Mouse (Mus musculus): Measurements from ENCODE around the gene Tnrc6a.

The Tnrc6a gene

DNA sequence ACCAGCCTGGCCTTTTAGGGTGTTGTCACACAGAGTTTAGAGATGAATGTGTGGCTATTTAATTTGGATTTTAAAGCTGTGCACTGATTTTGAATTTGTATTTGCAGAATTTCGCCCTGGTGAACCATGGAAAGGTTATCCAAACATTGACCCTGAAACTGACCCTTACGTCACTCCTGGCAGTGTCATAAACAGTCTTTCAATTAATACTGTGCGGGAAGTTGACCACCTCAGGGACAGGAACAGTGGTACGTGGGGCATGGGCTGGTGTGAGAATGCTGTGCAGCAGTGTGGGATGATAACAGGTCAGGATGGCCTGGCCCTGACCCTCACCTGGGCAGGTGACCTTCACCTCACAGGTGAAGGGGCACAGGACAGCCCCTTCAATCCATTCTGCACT is 63.6 kb downstream of the Tnrc6a start:
- DNase-seq (ENCODE audit: inconsistent age in 2 of 2, low spot score in 1 of 2) = peak in 1 of 2 experiments; percentile 40

- DNase-seq (ENCODE audit: inconsistent age in 2 of 2, low spot score in 1 of 2) = no peak
Observed at GRCm38 (mm10) chr7:123188462-123188861, 64.8 kb downstream of the Tnrc6a start.

GRCm38 (mm10) chr7:123189762-123190161 is 66.1 kb downstream of the Tnrc6a start:
- DNase-seq (ENCODE audit: inconsistent age in 2 of 2, low spot score in 1 of 2) = no peak

DNA sequence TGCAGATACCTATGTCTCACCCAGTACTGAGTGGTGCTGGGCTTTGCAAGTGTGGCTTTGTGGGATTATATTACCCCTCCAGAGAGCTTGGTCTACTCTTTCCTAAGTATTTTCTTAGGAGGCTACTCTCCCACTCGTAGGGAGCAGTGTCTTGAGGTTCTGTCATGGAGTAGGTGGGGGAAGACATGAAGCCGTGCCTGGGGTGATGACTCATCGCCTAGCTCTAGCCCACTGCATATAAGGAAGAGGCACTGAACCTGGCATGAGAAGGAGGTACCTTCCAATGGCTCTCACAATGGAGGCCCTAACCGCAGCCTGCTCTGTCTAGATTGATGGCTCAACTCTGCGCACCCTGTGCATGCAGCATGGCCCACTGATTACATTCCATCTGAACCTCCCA is 68.0 kb downstream of the Tnrc6a start:
- no peak for DNase-seq (ENCODE audit: inconsistent age in 2 of 2, low spot score in 1 of 2)

DNA sequence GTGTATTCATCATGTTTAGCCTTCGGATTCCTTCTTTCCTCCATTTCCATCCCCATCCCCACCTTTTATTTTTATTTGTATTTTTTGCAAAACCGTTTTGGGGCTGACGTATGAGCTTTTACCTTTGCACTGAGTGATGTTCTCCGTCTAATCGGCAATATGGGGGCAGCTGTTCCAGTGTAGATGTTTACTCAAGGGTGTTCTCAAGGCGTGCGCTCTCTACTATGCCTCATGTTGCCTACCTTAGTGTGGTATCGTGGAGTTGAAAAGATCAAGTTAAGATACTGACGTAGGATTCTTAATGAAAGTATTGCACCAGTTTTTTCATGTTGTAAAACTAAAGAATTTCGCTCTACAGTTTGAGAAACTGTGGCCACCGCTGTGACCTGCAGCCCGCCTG is 69.5 kb downstream of the Tnrc6a start:
- DNase-seq (ENCODE audit: inconsistent age in 2 of 2, low spot score in 1 of 2) = no peak

DNA sequence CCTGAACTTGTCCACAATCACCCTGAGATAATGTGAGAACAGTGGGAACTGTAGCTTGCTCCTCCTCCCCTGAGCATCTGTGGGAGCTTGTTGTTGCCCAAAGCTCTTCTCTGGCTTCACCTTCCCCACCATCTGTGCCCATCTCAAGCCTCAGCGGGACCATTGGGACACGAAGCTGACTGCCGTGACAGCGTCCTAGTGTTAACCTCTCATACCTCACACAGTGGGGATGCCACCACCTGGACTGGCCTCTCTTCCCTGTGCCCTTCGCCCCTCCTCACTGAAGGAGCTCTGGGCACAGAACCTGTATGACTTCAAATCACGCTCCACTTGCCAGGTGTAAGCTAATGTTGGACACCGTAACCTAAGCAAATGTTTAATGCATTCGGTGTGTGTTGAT is 71.0 kb downstream of the Tnrc6a start:
- DNase-seq (ENCODE audit: inconsistent age in 2 of 2, low spot score in 1 of 2) = no peak

DNA sequence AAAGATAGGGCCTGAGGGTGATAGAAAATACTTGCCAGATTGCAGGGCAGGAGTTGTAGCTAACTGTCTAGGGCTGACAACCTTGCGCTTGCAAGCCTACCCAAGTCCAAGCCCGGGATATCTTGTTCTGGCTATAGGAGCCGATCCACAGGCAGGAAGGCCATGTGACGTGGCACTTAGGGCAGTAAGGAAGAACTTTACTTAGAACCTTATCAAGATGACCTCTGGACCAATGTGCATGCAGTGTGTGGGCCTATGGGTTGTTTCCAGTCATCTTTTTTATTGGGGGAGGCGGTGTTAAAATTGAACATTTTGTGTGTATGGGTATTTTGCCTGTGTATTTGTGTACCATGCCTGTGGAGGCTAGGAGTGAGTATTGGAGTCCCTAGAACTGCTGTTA is 72.7 kb downstream of the Tnrc6a start:
- DNase-seq (ENCODE audit: inconsistent age in 2 of 2, low spot score in 1 of 2) = no peak

DNA sequence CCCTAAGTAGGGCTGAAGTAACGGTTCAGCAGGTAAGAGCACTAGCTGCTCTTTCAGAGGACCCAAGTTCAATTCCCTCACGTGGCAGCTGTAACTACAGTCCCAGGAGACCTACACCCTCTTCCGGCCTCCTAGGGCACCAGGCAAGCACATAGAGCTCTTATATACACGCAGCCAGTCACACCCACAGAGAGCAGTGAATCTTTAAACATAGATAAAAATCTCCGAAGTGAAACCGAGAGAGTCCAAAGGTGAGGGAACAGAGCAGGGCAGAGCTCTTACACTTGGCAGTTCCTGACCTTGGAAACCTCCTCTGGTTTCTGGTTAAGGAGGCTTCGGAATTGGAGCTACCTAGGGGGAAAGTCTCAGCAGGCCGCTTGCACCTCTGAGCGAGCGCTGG is 75.0 kb downstream of the Tnrc6a start:
- no peak for DNase-seq (ENCODE audit: inconsistent age in 2 of 2, low spot score in 1 of 2)

DNA sequence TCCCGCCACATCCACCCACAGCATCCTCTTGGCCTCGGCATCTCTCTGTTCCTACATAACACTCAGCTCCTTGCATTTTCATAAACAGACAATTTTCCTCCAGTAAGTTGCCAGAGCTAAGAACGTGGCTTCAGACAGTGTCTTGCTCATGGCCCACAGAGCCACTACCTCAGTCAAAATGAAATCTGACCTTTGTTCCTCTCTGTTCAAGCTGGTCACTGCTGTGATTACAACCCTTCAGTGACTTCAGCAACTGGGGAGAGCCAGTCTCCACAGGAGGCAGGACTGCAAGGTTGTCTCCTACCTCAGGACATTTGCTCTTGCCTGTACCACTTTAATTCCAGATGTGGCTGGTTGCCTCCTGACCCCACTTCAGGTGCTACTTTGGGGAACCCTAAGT is 75.5 kb downstream of the Tnrc6a start:
- no peak for DNase-seq (ENCODE audit: inconsistent age in 2 of 2, low spot score in 1 of 2)

DNA sequence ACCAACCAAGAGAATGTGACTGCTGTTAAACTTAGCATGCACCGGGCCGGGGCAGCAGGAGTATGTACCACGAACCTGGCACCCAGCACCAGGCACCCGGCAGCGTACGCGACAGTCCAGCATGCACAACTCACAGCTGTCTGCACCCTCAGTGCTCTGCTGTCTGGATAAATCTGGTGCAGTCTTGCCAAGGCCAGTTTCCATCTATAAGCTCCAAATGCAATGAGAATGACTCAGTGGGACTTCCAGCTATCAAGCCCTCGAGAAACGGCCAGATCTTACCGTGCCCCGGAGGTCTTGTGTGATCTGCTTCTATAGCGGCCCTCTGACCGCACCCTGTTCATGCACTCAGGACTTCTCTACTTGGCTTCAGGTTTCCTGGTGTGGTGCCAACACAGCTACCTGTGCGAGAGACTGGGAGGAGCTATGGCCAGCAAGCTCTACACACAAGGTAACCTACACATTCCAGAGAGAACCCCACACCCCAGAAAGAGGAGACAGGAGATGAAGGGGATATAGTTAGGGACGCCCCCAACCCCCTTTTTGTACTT is 76.0 kb downstream of the Tnrc6a start:
- no peak for DNase-seq (ENCODE audit: inconsistent age in 2 of 2, low spot score in 1 of 2)

DNA sequence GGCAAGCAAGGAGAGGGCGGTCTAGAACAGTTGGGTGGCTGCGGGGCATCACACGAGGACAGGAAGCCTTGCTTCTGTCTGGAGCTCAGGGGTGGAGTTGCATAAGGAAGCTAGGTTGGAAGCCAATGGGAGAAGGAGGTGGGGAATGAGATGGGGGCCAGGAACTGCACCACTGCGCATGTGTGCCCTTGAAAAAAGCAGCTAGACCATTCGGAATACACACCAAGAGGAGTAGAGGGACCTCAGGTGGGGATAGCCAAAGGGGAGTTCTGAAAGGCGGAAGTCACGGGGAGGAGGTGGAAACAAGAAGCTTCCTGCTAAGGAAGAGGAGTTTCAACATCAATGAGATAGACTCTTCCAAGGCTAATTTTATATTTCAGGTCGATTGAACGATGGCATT is 77.0 kb downstream of the Tnrc6a start:
- no peak for DNase-seq (ENCODE audit: inconsistent age in 2 of 2, low spot score in 1 of 2)

DNA sequence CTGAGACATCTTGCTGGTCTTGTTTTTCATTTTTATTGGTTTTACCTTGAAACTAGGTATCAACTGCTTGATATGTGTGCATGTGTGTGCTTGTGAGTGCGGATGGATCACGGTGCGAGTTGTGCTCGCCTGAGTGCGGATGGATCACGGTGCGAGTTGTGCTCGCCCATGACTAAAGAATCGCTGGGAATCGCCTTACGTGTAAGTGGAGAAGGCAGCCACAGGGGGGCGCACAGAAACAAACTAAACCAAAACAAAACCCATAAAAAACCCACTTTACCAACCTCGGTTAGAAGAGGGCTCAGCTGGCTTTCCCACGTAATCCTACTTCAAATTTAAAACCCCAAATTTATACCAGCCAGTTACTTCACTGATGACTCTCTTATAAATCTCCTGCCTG is 81.6 kb downstream of the Tnrc6a start:
- peak; percentile 32 to 76 for DNase-seq (ENCODE audit: inconsistent age in 2 of 2, low spot score in 1 of 2)

DNA sequence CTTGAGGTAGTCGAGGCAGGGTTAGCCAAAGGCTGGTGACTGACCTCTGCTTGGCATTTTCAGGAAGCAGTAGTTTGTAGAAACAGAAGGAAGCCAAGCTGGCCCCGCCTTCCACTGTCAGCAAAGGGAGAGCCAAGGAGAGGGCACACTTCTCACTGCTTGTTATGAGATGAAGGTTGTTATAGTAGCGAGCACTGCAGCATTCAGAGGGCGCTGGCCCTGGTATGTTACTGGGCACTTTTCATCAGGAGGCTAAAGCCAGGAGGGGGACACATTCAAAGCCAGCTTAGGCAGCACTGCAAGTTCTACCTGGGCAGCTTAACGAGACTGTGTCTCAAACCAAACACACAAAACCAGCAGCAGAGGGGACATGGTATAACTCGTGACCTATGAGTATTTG is 83.9 kb downstream of the Tnrc6a start:
- no peak for DNase-seq (ENCODE audit: inconsistent age in 2 of 2, low spot score in 1 of 2)

GRCm38 (mm10) chr7:123209864-123210263 is 86.2 kb downstream of the Tnrc6a start:
- no peak for DNase-seq (ENCODE audit: inconsistent age in 2 of 2, low spot score in 1 of 2)

DNA sequence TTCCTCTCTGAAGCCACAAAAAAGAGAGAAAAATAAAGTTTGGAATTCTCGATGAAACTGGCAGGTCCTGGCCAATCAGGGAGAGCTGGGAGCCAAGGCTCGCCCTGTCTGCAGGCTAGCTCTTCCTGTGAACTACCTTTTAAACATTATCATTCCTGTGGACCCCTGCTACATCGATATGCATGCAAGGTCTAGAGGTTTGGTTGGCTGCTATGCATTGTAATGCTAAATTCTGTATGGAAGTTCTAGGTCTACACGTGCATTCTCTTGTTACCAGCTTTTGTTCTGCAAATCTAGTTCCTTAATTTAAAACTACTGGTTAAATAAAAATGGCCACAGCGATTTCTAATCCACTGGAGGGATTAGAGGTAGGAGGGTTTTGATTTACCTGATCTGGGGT is 87.8 kb downstream of the Tnrc6a start:
- DNase-seq (ENCODE audit: inconsistent age in 2 of 2, low spot score in 1 of 2) = no peak

- no peak for DNase-seq (ENCODE audit: inconsistent age in 2 of 2, low spot score in 1 of 2)
Observed at GRCm38 (mm10) chr7:123212316-123212715, 88.6 kb downstream of the Tnrc6a start.

DNA sequence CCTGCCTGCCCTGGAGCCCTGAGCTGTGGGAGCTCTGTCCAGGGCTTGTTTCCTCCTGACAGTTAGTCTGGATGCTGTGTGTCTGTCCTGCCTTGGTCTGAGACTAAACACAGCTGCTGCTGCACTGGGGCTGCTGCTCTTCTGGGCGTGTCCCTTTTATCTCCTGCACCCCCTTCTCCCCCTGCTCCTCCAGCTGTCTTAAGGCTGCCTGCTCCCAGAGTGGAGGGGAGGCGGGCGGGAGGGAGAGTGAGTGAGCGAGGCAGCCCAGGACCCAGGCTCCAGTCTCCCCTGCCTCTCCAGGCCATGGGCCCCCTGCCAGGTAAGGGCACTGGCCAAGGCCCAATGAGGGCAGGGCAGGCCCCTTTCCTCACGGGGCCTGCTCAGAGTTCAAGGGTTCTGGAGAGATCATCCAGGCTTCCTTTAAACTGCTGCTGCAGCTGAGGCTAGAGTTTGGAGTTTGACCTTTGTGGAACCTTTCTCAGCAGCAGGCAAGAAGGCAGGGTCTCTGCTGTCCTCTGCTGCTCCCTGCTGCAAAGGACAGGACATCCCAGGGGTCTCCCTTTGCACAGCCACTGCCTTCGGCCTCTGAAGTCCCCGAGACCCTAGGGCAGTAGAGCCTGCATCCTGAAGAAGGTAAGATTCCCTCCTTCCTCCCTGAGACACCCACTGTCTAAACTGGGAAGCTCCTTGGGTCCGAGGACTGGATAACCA is 90.8 kb downstream of the Tnrc6a start, which contains the start of gene Slc5a11:
Gene Slc5a11, plus strand, starts transcription at position 416 of the 711 bp plus-strand sequence.
- no peak for DNase-seq (ENCODE audit: inconsistent age in 2 of 2, low spot score in 1 of 2)

GRCm38 (mm10) chr7:123215138-123215537 is 91.5 kb downstream of the Tnrc6a start:
- no peak for DNase-seq (ENCODE audit: inconsistent age in 2 of 2, low spot score in 1 of 2)

- no peak for DNase-seq (ENCODE audit: inconsistent age in 2 of 2, low spot score in 1 of 2)
Observed at GRCm38 (mm10) chr7:123217448-123218354, 94.0 kb downstream of the Tnrc6a start.

- DNase-seq (ENCODE audit: inconsistent age in 2 of 2, low spot score in 1 of 2) = no peak
Observed at GRCm38 (mm10) chr7:123218620-123219019, 94.9 kb downstream of the Tnrc6a start.

DNA sequence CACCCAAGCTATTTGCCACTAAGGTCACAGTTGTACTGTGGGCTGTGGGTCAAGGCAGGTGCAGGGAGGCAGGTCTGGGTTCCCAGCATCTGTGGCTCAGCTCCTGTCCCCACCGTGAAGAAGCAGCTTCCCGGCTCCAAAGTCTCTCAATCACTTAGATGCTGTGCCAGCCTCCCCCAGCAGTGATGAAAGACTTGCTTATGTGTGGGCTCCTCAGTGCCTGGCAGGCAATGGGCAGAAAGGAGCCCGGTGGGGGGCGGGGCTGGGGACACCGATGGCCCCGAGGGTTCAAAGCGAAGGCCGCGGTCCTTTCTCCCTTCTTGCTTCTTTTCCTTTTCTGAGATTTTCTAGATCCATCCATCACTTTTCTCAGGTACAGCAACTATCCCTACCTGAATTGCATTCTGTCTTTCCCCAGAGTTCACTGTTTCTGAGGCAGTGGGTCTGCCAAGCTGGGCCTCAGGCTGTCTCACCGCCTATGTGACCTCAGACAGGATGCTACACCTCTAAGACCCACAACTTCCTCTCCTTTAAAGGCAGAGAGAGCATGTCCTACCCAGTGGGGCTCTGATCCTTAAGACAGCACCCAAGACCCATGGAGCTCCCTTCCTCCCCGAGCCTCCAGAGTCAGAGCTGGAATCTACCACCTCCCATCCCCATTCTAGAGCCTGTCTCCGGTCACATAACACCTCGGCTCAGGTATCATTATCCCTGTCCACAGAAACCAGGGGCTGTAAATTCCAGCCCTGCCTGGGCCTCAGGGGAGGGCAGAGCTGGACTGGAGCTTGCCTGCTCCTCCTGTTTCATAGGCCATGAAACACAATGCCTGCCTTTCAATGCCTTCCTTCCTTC is 96.3 kb downstream of the Tnrc6a start:
- DNase-seq (ENCODE audit: inconsistent age in 2 of 2, low spot score in 1 of 2) = no peak

Data from adrenal gland, adult (tissue).